Mouse (Mus musculus): Measurements from ENCODE around the gene Bloc1s4. TPM values are rescaled to one million over a fixed set of nuclear protein-coding genes. Genes with fewer than 3 reads are reported as not detected.

The Bloc1s4 gene
- polyA plus RNA-seq, 1 experiment from 2014 or later: 18.2 TPM

- H3K9me3 ChIP-seq (replicated peaks): no peaks in the 10 kb centered on the region
- no peak overlapping the region for H3K4me2 ChIP-seq
- H3K27me3 ChIP-seq: no peaks in the 10 kb centered on the region
- H3K4me1 ChIP-seq (replicated peaks): peaks cover 24% of the 10 kb centered on the region
- ATAC-seq (replicated peaks; ENCODE audit: insufficient number of reproducible peaks, insufficient read depth, low FRiP score, low read depth): no peak
- no peak overlapping the region for H3K9ac ChIP-seq
- H3K36me3 ChIP-seq: no peaks in the 10 kb centered on the region
- 48% methylated on average over 16 of the region's 16 CpGs for WGBS
- H3K27ac ChIP-seq: no peak overlapping the region
- H3K4me3 ChIP-seq: no peak overlapping the region
Measured at GRCm38 (mm10) chr5:36738799-36739615, 9.4 kb downstream of the Bloc1s4 start.

- Histone ChIP-seq H3K27me3 (no peaks in the 10 kb centered on the region), H3K36me3 (no peaks in the 10 kb centered on the region), H3K4me2 (no peak overlapping the region), H3K4me1 (replicated peaks) (peaks cover 24% of the 10 kb centered on the region), H3K9me3 (replicated peaks) (no peaks in the 10 kb centered on the region), H3K9ac (no peak overlapping the region), H3K4me3 (no peak overlapping the region), H3K27ac (no peak overlapping the region)
- WGBS: 63% methylated on average over 4 of the region's 4 CpGs
- ATAC-seq (replicated peaks; ENCODE audit: insufficient number of reproducible peaks, insufficient read depth, low FRiP score, low read depth): no peak
Measured at GRCm38 (mm10) chr5:36737765-36738164, 10.7 kb downstream of the Bloc1s4 start.

GRCm38 (mm10) chr5:36736009-36736408, 12.4 kb downstream of the Bloc1s4 start:
- Histone ChIP-seq H3K9ac (no peak overlapping the region), H3K27me3 (no peaks in the 10 kb centered on the region), H3K9me3 (replicated peaks) (no peaks in the 10 kb centered on the region), H3K27ac (no peak overlapping the region), H3K36me3 (no peaks in the 10 kb centered on the region), H3K4me2 (0 out of 2 replicates have a peak overlapping the region, but pooled peaks have one; percentile 3), H3K4me1 (replicated peaks) (peaks cover 28% of the 10 kb centered on the region), H3K4me3 (no peak overlapping the region)
- WGBS: 57% methylated on average over 8 of the region's 8 CpGs
- ATAC-seq (replicated peaks; ENCODE audit: insufficient number of reproducible peaks, insufficient read depth, low FRiP score, low read depth): no peak

GRCm38 (mm10) chr5:36735106-36735505, 13.3 kb downstream of the Bloc1s4 start:
- ATAC-seq (replicated peaks; ENCODE audit: insufficient number of reproducible peaks, insufficient read depth, low FRiP score, low read depth): no peak
- Histone ChIP-seq H3K9ac (no peak overlapping the region), H3K36me3 (no peaks in the 10 kb centered on the region), H3K4me2 (no peak overlapping the region), H3K27ac (no peak overlapping the region), H3K9me3 (replicated peaks) (no peaks in the 10 kb centered on the region), H3K4me1 (replicated peaks) (peaks cover 32% of the 10 kb centered on the region), H3K4me3 (no peak overlapping the region), H3K27me3 (no peaks in the 10 kb centered on the region)
- 85% methylated on average over 6 of the region's 6 CpGs for WGBS

- H3K9me3 ChIP-seq (replicated peaks): no peaks in the 10 kb centered on the region
- H3K27ac ChIP-seq: no peak overlapping the region
- no peaks in the 10 kb centered on the region for H3K36me3 ChIP-seq
- no peak for ATAC-seq (replicated peaks; ENCODE audit: insufficient number of reproducible peaks, insufficient read depth, low FRiP score, low read depth)
- no peak overlapping the region for H3K9ac ChIP-seq
- WGBS: 64% methylated on average over 3 of the region's 3 CpGs
- H3K4me1 ChIP-seq (replicated peaks): peaks cover 17% of the 10 kb centered on the region
- no peak overlapping the region for H3K4me3 ChIP-seq
- no peaks in the 10 kb centered on the region for H3K27me3 ChIP-seq
- no peak overlapping the region for H3K4me2 ChIP-seq
Measured at GRCm38 (mm10) chr5:36733405-36733804, 15.0 kb downstream of the Bloc1s4 start.

DNA sequence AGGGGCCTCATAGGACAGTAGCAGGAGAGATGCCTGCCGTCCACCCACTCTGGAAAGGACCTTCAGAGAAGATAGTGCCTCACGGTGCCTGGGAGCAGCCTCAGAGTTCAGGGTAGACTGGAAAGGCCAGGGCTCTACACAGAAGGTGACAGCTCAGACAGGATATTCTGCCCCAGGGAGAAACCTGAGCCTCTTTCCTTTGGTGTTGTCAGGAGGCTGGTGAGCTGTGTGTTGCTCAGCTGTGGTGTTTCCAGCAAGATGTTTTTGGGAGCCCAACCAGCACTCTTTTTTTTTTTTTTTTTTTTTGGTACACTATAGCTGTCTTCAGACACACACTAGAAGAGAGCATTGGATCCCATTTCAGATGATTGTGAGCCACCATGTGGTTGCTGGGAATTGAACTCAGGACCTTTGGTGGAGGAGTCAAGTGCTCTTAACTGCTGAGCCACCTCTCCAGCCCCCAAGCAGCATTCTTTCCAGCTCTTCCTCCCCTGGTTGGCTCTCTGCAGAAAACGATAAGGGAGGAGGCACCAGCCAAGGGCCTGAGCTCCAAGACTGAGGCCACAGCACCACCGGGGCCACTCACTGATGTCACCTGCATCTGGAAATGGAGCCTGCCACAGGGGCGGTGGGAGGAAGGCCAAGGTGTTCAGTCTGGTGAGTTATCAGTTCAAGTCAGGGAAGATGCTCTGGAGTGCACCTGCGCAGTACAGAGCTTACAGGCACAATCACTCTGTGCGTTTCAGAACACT, 16.4 kb downstream of the Bloc1s4 start:
- Histone ChIP-seq H3K4me3 (no peak overlapping the region), H3K27ac (no peak overlapping the region)

GRCm38 (mm10) chr5:36730689-36731088, 17.8 kb downstream of the Bloc1s4 start:
- ATAC-seq (replicated peaks; ENCODE audit: insufficient number of reproducible peaks, insufficient read depth, low FRiP score, low read depth): no peak
- Histone ChIP-seq H3K9me3 (replicated peaks) (no peaks in the 10 kb centered on the region), H3K4me3 (no peak overlapping the region), H3K4me1 (replicated peaks) (peaks cover 20% of the 10 kb centered on the region), H3K27me3 (no peaks in the 10 kb centered on the region), H3K27ac (no peak overlapping the region), H3K36me3 (no peaks in the 10 kb centered on the region), H3K9ac (no peak overlapping the region), H3K4me2 (no peak overlapping the region)
- WGBS: 66% methylated on average over 3 of the region's 3 CpGs

More for the DNA sequence above, 16.4 kb downstream of the Bloc1s4 start:
- no peak overlapping the region for H3K9ac ChIP-seq
- no peaks in the 10 kb centered on the region for H3K9me3 ChIP-seq (replicated peaks)
- H3K36me3 ChIP-seq: no peaks in the 10 kb centered on the region
- ATAC-seq (replicated peaks; ENCODE audit: insufficient number of reproducible peaks, insufficient read depth, low FRiP score, low read depth): no peak
- WGBS: 57% methylated on average over 7 of the region's 7 CpGs
- no peaks in the 10 kb centered on the region for H3K27me3 ChIP-seq
- peaks cover 15% of the 10 kb centered on the region; the same call in 1 of the 2 replicates for H3K4me1 ChIP-seq (replicated peaks)
- H3K4me2 ChIP-seq: no peak overlapping the region

GRCm38 (mm10) chr5:36729923-36730322, 18.5 kb downstream of the Bloc1s4 start:
- no peaks in the 10 kb centered on the region for H3K27me3 ChIP-seq
- no peak overlapping the region for H3K9ac ChIP-seq
- H3K36me3 ChIP-seq: no peaks in the 10 kb centered on the region
- WGBS: 80% methylated on average over 2 of the region's 2 CpGs
- H3K9me3 ChIP-seq (replicated peaks): no peaks in the 10 kb centered on the region
- no peak for ATAC-seq (replicated peaks; ENCODE audit: insufficient number of reproducible peaks, insufficient read depth, low FRiP score, low read depth)
- no peak overlapping the region for H3K27ac ChIP-seq
- no peak overlapping the region for H3K4me2 ChIP-seq
- H3K4me3 ChIP-seq: no peak overlapping the region
- peaks cover 19% of the 10 kb centered on the region for H3K4me1 ChIP-seq (replicated peaks)

DNA sequence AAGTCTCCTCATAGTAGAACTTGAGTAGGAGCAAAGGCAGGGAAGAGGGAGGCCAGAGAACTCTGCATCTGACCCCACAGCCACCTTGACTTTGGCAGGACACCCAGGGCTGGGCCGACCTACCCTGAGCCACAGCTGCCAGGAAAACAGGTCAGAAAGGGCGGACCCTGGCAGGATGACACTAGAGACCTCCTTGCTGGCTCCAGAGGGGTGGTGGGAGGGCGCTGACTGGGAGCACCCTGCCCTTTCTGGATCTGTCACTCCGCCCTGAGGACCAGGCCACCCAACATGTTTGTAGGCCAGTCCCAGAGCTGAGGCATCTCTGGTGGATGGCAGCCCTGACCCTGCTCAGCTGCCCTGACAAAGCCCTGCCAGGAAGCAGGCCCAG, 19.4 kb downstream of the Bloc1s4 start:
- Histone ChIP-seq H3K36me3 (no peaks in the 10 kb centered on the region), H3K27ac (no peak overlapping the region), H3K4me2 (no peak overlapping the region), H3K4me1 (replicated peaks) (peaks cover 19% of the 10 kb centered on the region), H3K9me3 (replicated peaks) (no peaks in the 10 kb centered on the region), H3K4me3 (no peak overlapping the region), H3K27me3 (no peaks in the 10 kb centered on the region), H3K9ac (no peak overlapping the region)
- 88% methylated on average over 4 of the region's 4 CpGs for WGBS
- no peak for ATAC-seq (replicated peaks; ENCODE audit: insufficient number of reproducible peaks, insufficient read depth, low FRiP score, low read depth)

DNA sequence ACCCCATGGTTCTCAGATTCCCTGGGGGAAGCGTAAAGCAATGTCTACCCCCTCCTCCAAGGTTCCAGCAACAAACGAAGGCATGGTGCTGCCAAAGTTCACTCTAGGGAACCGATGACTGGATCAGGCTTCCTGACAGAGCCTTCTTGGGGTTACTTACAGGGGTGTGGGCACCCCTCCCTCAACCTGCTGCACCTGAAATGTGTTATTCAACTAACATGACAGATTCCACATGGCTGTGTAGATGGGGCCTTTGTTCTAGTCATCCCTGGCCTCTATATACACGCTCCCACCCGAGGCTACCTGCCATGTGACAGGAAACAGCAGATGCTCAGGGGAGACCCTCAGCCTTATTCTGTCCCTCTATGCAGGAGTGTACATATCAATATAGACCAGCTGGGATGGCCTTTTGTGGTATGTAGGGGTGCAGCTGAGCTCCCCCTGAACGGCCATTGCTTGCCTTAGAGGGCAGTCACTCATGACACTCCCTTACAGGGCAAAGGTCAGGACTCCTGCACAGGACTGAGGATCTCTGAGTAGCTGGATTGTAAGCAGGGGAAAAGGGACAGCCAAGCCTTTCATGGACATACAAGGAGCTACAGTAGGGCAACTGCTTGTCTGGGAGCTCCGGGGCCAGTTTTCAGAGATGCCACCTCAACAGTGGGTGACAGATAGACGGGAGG, 19.9 kb downstream of the Bloc1s4 start:
- Histone ChIP-seq H3K4me1 (replicated peaks) (peaks cover 19% of the 10 kb centered on the region), H3K9me3 (replicated peaks) (no peaks in the 10 kb centered on the region), H3K9ac (no peak overlapping the region), H3K4me3 (no peak overlapping the region), H3K4me2 (no peak overlapping the region), H3K27ac (no peak overlapping the region), H3K36me3 (no peaks in the 10 kb centered on the region), H3K27me3 (no peaks in the 10 kb centered on the region)
- no peak for ATAC-seq (replicated peaks; ENCODE audit: insufficient number of reproducible peaks, insufficient read depth, low FRiP score, low read depth)
- WGBS: 76% methylated on average over 8 of the region's 8 CpGs

DNA sequence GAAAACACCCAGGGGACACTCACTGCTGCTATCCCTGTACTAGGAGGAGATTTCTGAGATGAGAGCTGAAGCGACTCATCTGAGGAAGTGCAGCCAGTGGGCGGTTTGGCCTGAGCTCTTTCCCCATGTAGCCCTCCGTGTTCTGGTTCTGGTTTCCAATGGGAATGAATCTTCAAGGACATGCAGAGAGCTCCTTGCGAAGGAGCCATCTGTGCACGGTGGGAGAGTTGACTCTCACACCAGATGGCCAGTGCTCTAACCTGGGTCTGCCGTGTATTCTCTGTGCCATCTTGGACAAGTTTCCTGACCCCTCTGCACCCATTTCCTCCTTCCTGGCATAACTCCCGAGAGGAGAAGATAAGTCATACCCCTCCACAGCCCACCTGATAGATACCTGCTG, 20.7 kb downstream of the Bloc1s4 start:
- no peaks in the 10 kb centered on the region for H3K27me3 ChIP-seq
- no peak overlapping the region for H3K4me2 ChIP-seq
- H3K27ac ChIP-seq: no peak overlapping the region
- no peak for ATAC-seq (replicated peaks; ENCODE audit: insufficient number of reproducible peaks, insufficient read depth, low FRiP score, low read depth)
- H3K4me1 ChIP-seq (replicated peaks): peaks cover 19% of the 10 kb centered on the region
- H3K4me3 ChIP-seq: no peak overlapping the region
- H3K9ac ChIP-seq: no peak overlapping the region
- no peaks in the 10 kb centered on the region for H3K9me3 ChIP-seq (replicated peaks)
- H3K36me3 ChIP-seq: no peaks in the 10 kb centered on the region
- 76% methylated on average over 7 of the region's 7 CpGs for WGBS
